Comparison of ENCODE assay signal across 10 mouse cellular contexts in genomic region chr6:116005275-116005958, GRCm38 (mm10). TPM values are rescaled to one million over a fixed set of nuclear protein-coding genes. Genes with fewer than 3 reads are reported as not detected.
DNase-seq lines count a peak whose midpoint lies in the region; ATAC-seq lines count a peak whose summit lies in the region.
"Had no signal": no experiment of that assay in that cellular context is flagged by ENCODE, and none has a peak within 500 bp of the region (broad histone marks: within the 10 kb centered on the region; RNA-seq: fewer than 3 reads in every experiment).

No protein-coding gene starts in this region.

- H3K9me3 ChIP-seq in heart, embryonic 11.5 days (replicated peaks; ENCODE audit: control insufficient read depth, low read length) = no peaks in the 10 kb centered on the region
- H3K9me3 ChIP-seq in heart, embryonic 15.5 days (replicated peaks) = no peaks in the 10 kb centered on the region
- H3K9me3 ChIP-seq in limb, embryonic 15.5 days = no peaks in the 10 kb centered on the region
- no peaks in the 10 kb centered on the region for H3K9me3 ChIP-seq in midbrain, embryonic 11.5 days (ENCODE audit: control insufficient read depth, low read length)
- H3K9me3 ChIP-seq: neural tube, embryonic 13.5 days had no signal

- no peak for ATAC-seq in heart, embryonic 11.5 days (replicated peaks; ENCODE audit: insufficient number of reproducible peaks, low FRiP score, low TSS enrichment)
- ATAC-seq in heart, embryonic 15.5 days (replicated peaks; ENCODE audit: insufficient number of reproducible peaks, insufficient read depth, low FRiP score, low read depth) = no peak
- ATAC-seq in limb, embryonic 15.5 days (ENCODE audit: insufficient number of reproducible peaks, low FRiP score, low TSS enrichment, low read depth) = no peak
- ATAC-seq in midbrain, embryonic 11.5 days (ENCODE audit: low FRiP score) = no peak

- no peak overlapping the region for H3K4me2 ChIP-seq in heart, embryonic 11.5 days
- no peak overlapping the region for H3K4me2 ChIP-seq in heart, embryonic 15.5 days
- no peak overlapping the region for H3K4me2 ChIP-seq in limb, embryonic 15.5 days
- H3K4me2 ChIP-seq in midbrain, embryonic 11.5 days = no peak overlapping the region
- H3K4me2 ChIP-seq: neural tube, embryonic 13.5 days had no signal

- no peak for DNase-seq in heart, postnatal 25 days (ENCODE audit: low spot score)
- DNase-seq in lung, postnatal 10 days = peak; percentile 28
- no peak for DNase-seq in lung, adult 18-20 months
- no peak for DNase-seq in frontal cortex, postnatal 36 days (ENCODE audit: low spot score in 2 of 2)
- DNase-seq in midbrain, embryonic 11.5 days (ENCODE audit: low spot score, missing footprints) = no peak

- no peak overlapping the region for H3K9ac ChIP-seq in heart, embryonic 11.5 days (ENCODE audit: low read depth, low read length)
- H3K9ac ChIP-seq in heart, embryonic 15.5 days = 0 out of 2 replicates have a peak overlapping the region, but pooled peaks have one; percentile 21
- H3K9ac ChIP-seq in limb, embryonic 15.5 days = no peak overlapping the region
- no peak overlapping the region for H3K9ac ChIP-seq in midbrain, embryonic 11.5 days (ENCODE audit: low read length)
- H3K9ac ChIP-seq: neural tube, embryonic 13.5 days had no signal

- H3K27ac ChIP-seq in heart, embryonic 11.5 days (ENCODE audit: low read depth, low read length) = peak overlapping the region; percentile 86
- H3K27ac ChIP-seq in heart, embryonic 15.5 days = peak overlapping the region; percentile 86
- peak overlapping the region; percentile 65; the same call in 1 of the 2 replicates for H3K27ac ChIP-seq in limb, embryonic 15.5 days
- H3K27ac ChIP-seq in midbrain, embryonic 11.5 days (ENCODE audit: low read depth, low read length) = no peak overlapping the region

- H3K4me1 ChIP-seq in heart, embryonic 11.5 days (ENCODE audit: control insufficient read depth, insufficient read depth, low read length) = peaks cover 44% of the 10 kb centered on the region
- H3K4me1 ChIP-seq in heart, embryonic 15.5 days (replicated peaks) = peaks cover 54% of the 10 kb centered on the region
- peaks cover 32% of the 10 kb centered on the region for H3K4me1 ChIP-seq in limb, embryonic 15.5 days
- no peaks in the 10 kb centered on the region for H3K4me1 ChIP-seq in midbrain, embryonic 11.5 days (ENCODE audit: control insufficient read depth, insufficient read depth, low read length)

- H3K36me3 ChIP-seq in heart, embryonic 11.5 days (ENCODE audit: control insufficient read depth, insufficient read depth, low read length) = no peaks in the 10 kb centered on the region
- H3K36me3 ChIP-seq in heart, embryonic 15.5 days = no peaks in the 10 kb centered on the region
- H3K36me3 ChIP-seq in limb, embryonic 15.5 days = no peaks in the 10 kb centered on the region
- no peaks in the 10 kb centered on the region for H3K36me3 ChIP-seq in midbrain, embryonic 11.5 days (ENCODE audit: control insufficient read depth, insufficient read depth, low read length)
- H3K36me3 ChIP-seq: neural tube, embryonic 13.5 days had no signal

- no peak overlapping the region for H3K4me3 ChIP-seq in heart, embryonic 11.5 days (ENCODE audit: low read depth, low read length)
- H3K4me3 ChIP-seq in heart, embryonic 15.5 days = no peak overlapping the region
- no peak overlapping the region for H3K4me3 ChIP-seq in limb, embryonic 15.5 days
- H3K4me3 ChIP-seq in midbrain, embryonic 11.5 days (ENCODE audit: low read depth, low read length) = no peak overlapping the region
- H3K4me3 ChIP-seq: neural tube, embryonic 13.5 days had no signal

- intact Hi-C loops in heart, postnatal 25 days (cut with DNase I) = no loop called here

- 64% methylated on average over 17 of the region's 17 CpGs for WGBS in heart, embryonic 11.5 days (ENCODE audit: insufficient replicate concordance)
- 65% methylated on average over 17 of the region's 17 CpGs for WGBS in heart, embryonic 15.5 days
- 80% methylated on average over 17 of the region's 17 CpGs for WGBS in limb, embryonic 15.5 days
- WGBS in midbrain, embryonic 11.5 days = 76% methylated on average over 17 of the region's 17 CpGs

- H3K27me3 ChIP-seq in heart, embryonic 11.5 days (ENCODE audit: control insufficient read depth, insufficient read depth, low read length) = no peaks in the 10 kb centered on the region
- no peaks in the 10 kb centered on the region for H3K27me3 ChIP-seq in heart, embryonic 15.5 days
- no peaks in the 10 kb centered on the region for H3K27me3 ChIP-seq in limb, embryonic 15.5 days
- no peaks in the 10 kb centered on the region for H3K27me3 ChIP-seq in midbrain, embryonic 11.5 days (ENCODE audit: control insufficient read depth, insufficient read depth, low read length)
- H3K27me3 ChIP-seq: CH12.LX; neural tube, embryonic 13.5 days had no signal

RNA-seq across cellular contexts. Expression of gene Plxnd1, which starts 10.6 kb away (rescaled TPM):
- polyA plus RNA-seq in heart, embryonic 11.5 days (2014; fragmentation: Nextera tagmentation; extraction: Ambion mirVana) = 56.1 and 60.0 TPM in 2 replicates
- total RNA-seq in heart, postnatal 25 days (2021) = 10 to 100 TPM; 79.7 to 91.8 TPM
- polyA plus RNA-seq in heart, embryonic 15.5 days (2015; fragmentation: Nextera tagmentation; extraction: Ambion mirVana) = 38.6 and 53.4 TPM in 2 replicates
- 31.7 and 32.2 TPM in 2 replicates for polyA plus RNA-seq in limb, embryonic 15.5 days (2015; fragmentation: Nextera tagmentation; extraction: Ambion mirVana)
- polyA plus RNA-seq in midbrain, embryonic 11.5 days (2014; fragmentation: Nextera tagmentation; extraction: Ambion mirVana) = 13.2 and 17.5 TPM in 2 replicates
